Mouse (Mus musculus) kidney, postnatal 25 days (tissue): ENCODE results near the gene Stk16.

Source experiments
- DNase-seq, 2 experiments: peaks; one replicate each; pipeline ENCODE4 v3.0.0; 2021; ENCODE audit warnings: mixed read lengths in 2 of 2

The Stk16 gene

DNA sequence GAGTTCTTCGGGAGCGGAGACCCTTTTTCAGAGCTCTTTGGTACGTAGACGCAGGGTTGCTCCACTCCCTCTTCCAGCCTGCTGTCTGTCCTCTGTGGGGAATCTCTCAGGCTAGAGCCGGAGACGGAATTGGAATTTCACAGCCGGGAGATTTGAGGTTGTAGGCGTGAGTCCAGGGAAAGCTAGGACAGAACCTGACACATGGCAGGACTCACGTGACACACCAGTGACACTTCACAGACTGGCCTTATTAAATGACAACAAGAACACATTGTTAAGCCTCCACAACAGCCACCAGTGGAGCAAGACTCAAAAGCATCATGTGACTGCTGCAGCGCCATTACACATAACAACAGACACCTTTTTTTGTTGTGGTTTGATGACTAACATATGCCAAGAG is 29.0 kb downstream of the Stk16 start:
- DNase-seq: no peak

GRCm38 (mm10) chr1:75243411-75243810 is 32.8 kb downstream of the Stk16 start:
- DNase-seq: no peak

GRCm38 (mm10) chr1:75244175-75244826 is 33.7 kb downstream of the Stk16 start:
- DNase-seq: no peak

DNA sequence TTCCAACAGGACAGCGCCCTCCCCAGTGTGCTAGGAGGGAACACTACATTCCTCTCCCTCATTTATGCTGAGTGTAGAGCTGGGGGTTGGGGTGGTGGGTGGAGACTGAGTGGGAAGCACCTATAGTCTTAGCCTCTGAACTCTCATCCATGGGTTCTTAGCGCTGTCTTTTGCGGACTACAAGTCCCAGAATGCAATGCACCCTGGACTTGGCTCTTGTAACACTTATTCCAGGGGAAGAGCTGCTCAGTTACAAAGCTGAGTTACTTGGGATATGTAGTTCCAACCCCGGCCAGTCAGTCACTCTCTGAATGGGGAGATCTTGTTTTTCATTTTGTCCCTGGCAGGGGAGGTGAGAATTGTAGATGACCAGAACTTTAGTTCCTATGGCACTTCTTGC is 34.2 kb downstream of the Stk16 start:
- DNase-seq: peak in 1 of 2 experiments; percentile 63

DNA sequence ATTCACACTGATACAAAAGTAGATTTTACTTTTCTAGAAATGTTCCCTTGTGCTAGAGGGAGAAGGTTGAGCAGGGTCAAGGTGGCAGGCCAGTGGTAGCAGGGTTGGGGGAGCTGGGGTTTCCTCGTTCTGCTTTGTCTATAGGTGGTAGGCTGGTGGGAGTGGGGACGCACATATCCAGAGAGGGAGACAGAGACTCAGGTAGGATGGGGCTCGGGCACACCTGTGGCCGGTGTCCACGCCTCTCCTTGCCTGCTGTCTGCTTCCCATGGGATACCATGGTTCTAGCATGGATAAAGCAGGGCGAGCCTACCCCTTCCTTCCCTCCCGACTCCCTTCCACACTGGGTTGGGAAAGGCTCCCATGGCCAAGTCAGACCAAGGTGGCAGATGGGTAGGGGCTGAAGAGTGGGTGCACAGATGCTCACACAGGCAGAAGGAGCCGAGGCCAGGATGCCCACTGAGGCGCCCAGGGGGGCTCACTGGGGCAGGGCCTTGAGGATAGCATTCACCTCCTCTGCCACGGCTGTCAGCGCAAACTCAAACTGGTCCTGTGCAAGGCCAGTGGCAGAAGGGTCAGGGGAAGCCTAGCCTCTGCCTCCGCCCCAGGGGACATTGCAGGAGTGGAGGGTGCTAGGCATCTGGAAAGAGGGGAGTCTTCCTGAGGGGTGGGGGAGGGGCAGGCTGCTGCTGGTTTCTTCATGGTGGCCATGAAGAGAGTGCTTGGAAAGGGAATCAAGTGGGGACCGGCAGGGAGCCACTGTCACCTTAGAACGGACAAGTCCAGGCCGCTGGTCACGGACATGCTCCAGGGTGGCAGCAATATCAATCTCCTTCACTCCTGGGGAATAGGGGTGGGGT is 36.7 kb downstream of the Stk16 start:
- no peak for DNase-seq

- no peak for DNase-seq
Measured at GRCm38 (mm10) chr1:75248041-75248772, 37.6 kb downstream of the Stk16 start.

DNA sequence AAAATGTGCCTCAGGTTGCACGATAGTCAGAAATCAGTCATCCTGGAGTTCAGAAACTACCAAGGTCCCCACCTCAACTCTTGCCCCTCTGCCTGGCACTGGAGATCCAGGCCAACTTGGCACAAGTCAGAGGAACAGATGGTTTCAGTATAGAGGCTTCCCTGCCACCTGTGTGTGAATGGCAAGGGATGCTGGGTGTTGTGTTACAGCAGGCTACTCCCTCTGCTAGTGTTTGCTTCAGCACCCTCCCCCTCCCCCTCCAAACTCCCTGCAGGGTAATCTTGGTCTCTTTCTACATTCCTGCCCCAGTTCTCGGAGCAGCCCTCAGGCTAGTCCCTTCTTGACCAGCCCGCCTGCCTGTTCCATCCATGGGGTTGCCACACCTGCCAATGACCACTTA is 39.9 kb downstream of the Stk16 start:
- no peak for DNase-seq

- DNase-seq: peak; percentile 88 to 92
Measured at GRCm38 (mm10) chr1:75251112-75251970, 40.7 kb downstream of the Stk16 start.

GRCm38 (mm10) chr1:75252308-75252707 is 41.7 kb downstream of the Stk16 start:
- DNase-seq: no peak

DNA sequence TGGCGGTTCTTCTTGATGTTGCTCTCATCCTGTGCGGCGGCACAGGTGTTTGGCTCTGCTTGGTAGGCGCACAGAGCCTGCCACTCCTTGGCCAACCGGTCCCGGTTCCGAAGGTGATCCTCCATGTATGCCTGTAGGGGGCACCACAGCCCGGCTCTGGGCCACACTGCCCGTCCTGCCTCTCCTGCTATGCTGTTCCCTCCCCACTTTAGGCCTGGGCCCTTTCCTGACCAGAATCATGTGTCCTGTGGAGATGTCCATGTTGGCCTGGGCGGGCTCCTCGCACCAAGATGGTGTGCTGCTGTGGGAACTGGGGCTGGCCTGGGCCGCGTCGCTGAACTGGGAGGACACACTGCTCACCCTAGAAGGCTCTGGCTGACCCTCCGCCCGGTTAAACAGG is 42.4 kb downstream of the Stk16 start:
- peak in 1 of 2 experiments; percentile 36 for DNase-seq

DNA sequence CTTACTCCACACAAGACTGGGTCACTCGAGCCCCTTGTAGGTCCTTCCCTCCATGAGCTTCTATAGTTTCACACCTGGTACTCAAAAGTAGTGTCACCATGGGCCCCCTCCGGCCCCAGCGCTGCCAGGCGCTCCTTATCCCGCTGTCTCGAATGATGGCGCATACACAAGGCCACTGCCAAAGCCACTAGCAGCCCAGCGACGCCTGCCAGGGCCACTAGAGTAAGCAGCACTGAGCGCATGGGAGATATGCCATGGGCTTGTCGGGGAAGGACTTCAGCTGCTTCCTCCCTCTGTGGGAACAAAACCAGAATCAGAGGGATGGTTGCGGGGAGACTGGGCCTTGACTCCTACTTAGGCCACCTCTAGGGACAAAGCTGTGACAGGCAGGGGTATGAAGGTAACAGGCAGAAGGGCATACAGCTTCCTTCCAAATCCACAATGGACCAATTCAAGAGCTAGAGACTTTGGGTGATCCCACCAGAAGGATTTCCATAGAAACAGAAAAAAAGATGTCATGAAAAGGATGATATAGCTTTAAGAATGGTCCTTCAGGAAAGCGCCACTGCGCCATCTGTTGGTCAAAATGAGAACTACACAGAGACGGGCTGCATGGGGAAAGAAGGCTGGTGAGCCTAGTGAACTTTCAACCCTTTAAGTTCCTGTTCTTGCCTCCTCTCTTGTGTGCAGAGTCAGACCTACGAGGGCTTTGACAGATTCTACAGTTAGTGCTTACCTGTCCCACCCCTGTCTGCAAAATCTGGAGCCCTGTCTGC is 43.4 kb downstream of the Stk16 start:
- DNase-seq: peak; percentile 79 to 93

DNA sequence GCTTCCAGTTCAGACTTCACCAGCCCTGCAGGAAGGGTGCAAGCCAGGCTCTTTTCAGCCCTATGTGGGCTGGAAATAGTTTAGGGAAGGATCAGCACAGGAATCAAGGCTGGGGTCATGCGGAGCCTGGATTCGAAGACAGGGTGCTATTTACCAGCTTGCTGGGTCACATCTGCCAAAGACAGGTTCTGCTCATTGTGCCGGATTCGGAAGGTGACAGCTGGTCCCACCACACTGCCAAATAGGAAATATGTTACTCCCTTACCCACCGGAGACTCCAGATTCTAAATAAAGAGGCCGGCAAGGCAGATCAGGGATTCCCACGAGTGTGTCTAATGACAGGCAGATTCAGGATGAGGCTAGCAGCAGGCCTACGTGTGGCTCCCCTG is 44.0 kb downstream of the Stk16 start:
- DNase-seq: no peak

DNA sequence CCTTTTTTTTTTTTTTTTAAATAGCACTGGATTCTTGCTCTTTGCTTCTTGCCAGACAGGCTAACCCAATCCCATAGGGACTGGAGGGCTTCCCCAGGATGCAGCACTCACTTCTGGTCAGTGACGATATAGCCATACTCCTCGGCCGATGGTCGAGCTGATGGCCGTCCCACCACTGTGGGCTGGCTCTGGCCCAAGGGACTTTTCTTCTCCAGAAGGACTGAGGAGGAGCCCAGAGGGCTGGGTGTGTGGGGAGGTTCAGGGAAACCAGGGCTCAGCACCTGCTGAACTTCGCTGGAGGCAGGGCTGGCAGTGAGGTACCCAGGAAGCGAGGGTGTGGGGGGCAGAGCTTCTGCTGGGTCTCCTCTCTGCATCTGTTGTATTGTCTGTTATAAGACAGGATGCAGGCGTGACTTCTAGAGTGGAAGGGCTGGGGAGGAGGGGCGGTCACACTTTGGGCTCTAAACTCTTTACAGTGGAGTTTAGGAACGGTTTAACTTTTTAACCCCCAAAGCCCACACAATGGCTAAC is 44.9 kb downstream of the Stk16 start:
- DNase-seq: peak in 1 of 2 experiments; percentile 38

GRCm38 (mm10) chr1:75261278-75261677 is 50.6 kb downstream of the Stk16 start:
- DNase-seq: peak in 1 of 2 experiments; percentile 29

- peak; percentile 70 to 87 for DNase-seq
Measured at GRCm38 (mm10) chr1:75262969-75263951, 52.6 kb downstream of the Stk16 start.

GRCm38 (mm10) chr1:75264091-75264880 is 53.6 kb downstream of the Stk16 start, which contains the start of gene Ptprn:
Ptprn (minus strand) TSS chr1:75264502.
- DNase-seq: no peak
